Mouse (Mus musculus): ENCODE measurements around the gene Bora.

Bora gene

GRCm38 (mm10) chr14:99060616-99061015 is 14.6 kb downstream of the Bora start:
- peak in 1 of 2 experiments; percentile 23 for DNase-seq (ENCODE audit: low spot score in 2 of 2)

GRCm38 (mm10) chr14:99063091-99063490 is 17.1 kb downstream of the Bora start:
- no peak for DNase-seq (ENCODE audit: low spot score in 2 of 2)

- no peak for DNase-seq (ENCODE audit: low spot score in 2 of 2)
Observed at GRCm38 (mm10) chr14:99071146-99071545, 25.1 kb downstream of the Bora start.

GRCm38 (mm10) chr14:99088947-99089346 is 42.9 kb downstream of the Bora start:
- DNase-seq (ENCODE audit: low spot score in 2 of 2): no peak

- DNase-seq (ENCODE audit: low spot score in 2 of 2): peak; percentile 98
Observed at GRCm38 (mm10) chr14:99099267-99099966, 53.4 kb downstream of the Bora start, which contains the start of the genes Pibf1 and Dis3. Gene Pibf1, plus strand, starts transcription at chr14:99099424. Gene Dis3, minus strand, starts transcription at chr14:99099770.

- DNase-seq (ENCODE audit: low spot score in 2 of 2): no peak
Observed at GRCm38 (mm10) chr14:99099967-99100587, 54.1 kb downstream of the Bora start.

GRCm38 (mm10) chr14:99103050-99103449 is 57.0 kb downstream of the Bora start:
- DNase-seq (ENCODE audit: low spot score in 2 of 2): no peak

GRCm38 (mm10) chr14:99104542-99105123 is 58.6 kb downstream of the Bora start:
- no peak for DNase-seq (ENCODE audit: low spot score in 2 of 2)

- no peak for DNase-seq (ENCODE audit: low spot score in 2 of 2)
Observed at GRCm38 (mm10) chr14:99106671-99107070, 60.6 kb downstream of the Bora start.

- DNase-seq (ENCODE audit: low spot score in 2 of 2): no peak
Observed at GRCm38 (mm10) chr14:99107631-99108187, 61.7 kb downstream of the Bora start.

GRCm38 (mm10) chr14:99108762-99109161 is 62.7 kb downstream of the Bora start:
- no peak for DNase-seq (ENCODE audit: low spot score in 2 of 2)

GRCm38 (mm10) chr14:99117576-99117975 is 71.6 kb downstream of the Bora start:
- DNase-seq (ENCODE audit: low spot score in 2 of 2): no peak

- no peak for DNase-seq (ENCODE audit: low spot score in 2 of 2)
Observed at GRCm38 (mm10) chr14:99121584-99122339, 75.7 kb downstream of the Bora start.

GRCm38 (mm10) chr14:99124076-99124475 is 78.1 kb downstream of the Bora start:
- no peak for DNase-seq (ENCODE audit: low spot score in 2 of 2)
